Mouse (Mus musculus) spleen, postnatal 36 days (tissue): ENCODE measurements around the gene Plin5.
A peak's percentile ranks its signal among the peaks of the same experiment; 100 is the strongest.

ENCODE experiments used
- DNase-seq, 2 experiments: peaks; one replicate each; pipeline ENCODE4 v3.0.0; 2022; ENCODE audit warnings: low spot score in 2 of 2, mixed read lengths in 1 of 2

The Plin5 gene

DNA sequence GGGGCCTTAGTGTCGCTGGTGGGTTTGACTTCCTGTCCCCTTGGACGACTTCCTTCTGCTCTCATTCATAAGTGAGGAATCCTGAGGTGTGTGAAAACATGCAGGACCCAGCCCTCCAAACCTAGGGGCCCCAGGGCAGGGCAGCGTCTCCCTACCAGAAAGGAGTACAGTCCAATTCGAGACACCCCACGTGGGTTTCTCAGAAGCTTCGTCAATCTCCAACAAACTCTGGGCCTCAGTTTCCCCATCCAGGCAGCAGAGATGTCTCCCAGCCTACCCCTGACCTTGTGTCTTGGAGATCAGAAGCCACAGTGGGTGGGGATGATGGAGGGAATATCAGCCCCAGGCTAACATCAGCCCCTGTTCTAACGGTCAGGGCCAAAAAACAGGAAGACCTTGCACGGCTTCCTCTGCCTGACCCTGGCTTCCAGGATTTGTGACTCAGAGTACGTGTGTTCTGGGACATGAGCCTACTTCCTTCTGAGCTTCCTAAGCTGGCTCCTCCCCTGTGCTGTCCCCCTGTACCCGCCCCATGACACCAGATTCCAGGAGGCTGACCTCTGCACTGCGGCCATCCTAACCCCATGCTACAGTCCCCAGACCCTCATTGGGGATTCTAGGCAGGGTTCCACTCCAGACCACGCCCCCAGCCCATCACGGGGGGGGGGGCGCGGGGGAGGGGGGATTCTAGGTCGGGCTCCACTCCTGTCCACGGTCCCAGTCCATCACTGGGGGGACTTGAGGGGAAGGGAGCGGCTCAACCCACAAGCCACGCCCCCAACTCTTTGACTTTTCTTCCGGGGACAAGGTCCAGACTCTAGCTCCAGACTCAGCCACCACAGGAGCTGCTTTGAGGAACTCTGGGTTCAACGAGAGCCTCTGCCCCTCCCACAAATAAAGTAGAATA lies 16.3 kb upstream of the Plin5 start:
- DNase-seq, result peak in 1 of 2 experiments; percentile 51

DNA sequence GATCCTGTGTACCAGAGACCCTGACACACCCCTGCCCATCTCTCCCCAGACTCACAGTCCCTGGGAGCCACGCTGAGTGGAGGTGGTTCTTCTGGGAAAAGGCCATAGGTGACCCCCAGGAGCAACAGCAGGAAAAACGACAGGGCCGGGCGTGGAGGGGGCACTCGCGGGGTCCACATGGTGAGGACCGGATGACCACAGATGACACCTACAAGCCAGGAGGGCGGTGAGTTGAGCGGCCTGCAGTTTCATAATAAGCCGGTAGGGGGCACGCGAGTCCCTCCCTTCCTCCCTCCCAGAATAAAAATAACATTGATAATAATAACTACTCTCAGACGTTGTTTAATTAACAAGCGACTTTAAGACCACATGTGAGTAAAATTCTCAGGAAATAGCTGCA lies 15.3 kb upstream of the Plin5 start:
- peak; percentile 45 to 53 for DNase-seq

DNA sequence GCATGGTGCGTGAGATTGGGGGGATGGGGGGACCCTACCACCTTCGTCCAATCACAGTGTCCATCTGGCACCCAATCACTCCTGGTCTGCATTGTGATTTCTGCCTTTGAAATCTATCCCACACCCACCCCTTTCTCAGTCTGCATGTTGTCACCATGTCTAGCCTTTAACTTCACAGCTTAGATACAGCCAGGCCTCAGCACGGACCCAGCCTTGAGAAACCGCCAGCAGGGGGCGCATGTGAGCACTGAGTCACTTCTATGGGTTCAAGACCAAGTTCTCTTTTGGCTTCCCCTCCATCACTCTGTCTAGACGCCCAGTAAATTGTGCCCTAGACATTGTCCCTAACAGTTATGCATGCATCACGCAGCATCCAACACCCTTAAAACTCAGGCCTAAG lies 14.4 kb upstream of the Plin5 start:
- DNase-seq, result peak; percentile 46 to 65

GRCm38 (mm10) chr17:56131136-56131535 lies 13.7 kb upstream of the Plin5 start:
- no peak for DNase-seq

DNA sequence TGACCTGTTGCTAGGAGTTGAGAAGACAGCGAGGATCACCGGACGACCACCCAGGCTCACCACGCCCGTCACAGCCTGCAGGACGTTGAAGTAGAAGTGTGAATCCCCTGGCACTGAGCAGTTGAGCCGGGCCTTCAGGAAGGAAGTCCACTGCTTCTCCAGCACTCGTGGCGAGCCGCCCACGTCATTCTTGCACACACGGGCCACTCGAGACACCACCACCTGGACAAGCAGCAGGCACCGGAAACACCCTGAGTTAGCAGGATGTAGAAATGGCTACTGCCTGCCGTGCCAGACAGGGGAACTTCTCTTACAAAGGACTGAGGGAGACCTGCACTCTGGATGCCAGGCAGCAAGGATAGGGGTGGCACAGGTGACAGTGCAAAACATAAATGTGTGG lies 10.8 kb upstream of the Plin5 start:
- no peak for DNase-seq

DNA sequence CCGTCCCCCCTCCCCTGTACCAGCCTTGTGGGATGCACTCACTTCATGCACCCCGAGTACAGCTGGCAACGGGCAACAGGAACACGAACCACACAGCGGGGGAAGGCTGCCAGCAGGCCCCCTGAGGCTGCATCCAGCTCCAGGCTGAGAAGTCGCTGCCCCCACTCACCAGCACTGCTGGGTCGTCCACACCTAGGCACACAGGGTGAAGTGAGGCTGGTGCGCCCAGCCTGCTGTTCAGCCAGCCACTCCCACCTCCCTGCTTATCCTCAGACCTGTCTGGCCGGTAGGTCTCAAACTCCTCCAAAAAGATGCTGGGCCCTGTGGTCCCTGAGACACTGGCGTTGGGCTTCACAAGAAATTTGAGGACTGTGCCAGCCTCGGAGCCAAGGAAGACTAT lies 8.8 kb upstream of the Plin5 start:
- no peak for DNase-seq

- DNase-seq, result no peak
These were observed 7.9 kb upstream of the Plin5 start for GRCm38 (mm10) chr17:56125276-56125630.

DNA sequence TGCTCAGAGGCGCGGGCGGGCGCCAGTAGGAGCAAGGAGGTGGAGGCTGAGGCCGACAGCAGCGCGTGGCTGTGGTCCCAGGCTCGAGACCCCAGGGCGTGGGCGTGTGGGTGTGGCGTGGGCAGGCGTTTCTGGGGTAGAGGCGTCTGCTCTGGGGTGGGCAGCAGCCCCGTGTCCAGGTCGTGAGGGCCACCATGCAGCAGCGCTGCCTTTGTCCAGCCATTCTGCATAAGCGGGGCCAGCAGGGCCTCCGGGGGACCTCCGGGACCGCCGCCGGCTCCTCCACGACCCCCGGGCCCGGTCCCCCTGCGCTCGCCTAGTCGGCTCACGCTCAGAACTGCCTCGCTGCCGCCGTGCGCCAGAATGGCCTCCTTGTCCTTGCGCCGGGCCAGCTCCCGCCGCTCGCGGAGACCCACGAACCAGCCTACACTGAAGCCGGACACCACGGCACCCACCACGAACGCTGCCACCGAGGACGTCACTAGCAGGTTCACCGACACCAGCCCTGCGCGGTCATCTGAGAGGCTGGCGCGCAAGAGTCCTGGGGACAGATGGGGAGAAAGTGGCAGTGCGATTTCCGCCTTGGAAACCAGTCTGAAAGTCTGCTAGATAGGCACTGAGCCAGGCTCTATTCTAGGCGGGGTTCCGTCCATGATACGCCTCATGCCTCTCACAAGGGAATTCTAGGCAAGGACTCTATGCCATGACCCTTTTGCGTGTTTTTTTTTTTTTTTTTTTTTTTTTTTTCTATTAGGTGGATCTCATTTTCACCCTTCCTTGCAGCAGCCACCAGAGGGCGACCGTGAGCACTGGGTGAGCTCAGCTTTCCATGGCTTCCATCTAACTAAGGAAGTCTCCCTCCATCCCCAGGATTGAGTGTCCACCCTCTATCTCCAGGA lies 7.2 kb upstream of the Plin5 start:
- no peak for DNase-seq

DNA sequence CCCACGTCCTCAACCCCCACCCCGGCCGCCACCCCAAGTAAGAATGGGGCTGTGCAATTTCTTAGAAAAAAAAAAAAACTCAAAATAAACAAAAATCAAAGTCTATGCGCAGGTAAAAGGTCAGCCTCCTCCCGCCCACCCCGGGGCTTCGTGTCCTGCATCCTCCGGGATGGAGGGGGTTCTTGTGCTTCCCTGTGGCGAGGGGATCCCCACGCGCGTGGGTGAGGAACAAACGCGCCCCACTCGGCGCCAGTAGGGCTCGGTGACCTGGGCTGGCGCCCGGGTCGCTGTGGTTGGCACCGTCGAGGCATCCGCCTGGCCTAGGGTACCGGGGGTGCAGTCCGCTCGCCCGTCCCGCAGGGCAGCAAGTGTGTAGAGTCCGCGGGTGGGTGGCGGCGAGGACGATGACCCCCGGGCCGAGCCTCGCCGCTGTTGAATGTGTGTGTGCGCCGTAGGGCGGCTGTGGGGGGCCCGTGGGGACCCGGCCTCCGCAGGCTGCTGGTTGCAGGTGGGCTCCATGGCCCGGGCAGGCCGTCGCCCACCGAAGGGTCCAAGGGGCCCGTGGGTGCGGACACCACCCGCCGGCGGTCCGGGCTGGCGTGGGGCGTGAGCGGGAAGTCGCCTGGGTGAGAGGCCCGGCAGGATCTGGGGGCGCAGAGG lies 6.4 kb upstream of the Plin5 start:
- no peak for DNase-seq

- DNase-seq, result no peak
These were observed 5.8 kb upstream of the Plin5 start for GRCm38 (mm10) chr17:56123161-56123560.

DNA sequence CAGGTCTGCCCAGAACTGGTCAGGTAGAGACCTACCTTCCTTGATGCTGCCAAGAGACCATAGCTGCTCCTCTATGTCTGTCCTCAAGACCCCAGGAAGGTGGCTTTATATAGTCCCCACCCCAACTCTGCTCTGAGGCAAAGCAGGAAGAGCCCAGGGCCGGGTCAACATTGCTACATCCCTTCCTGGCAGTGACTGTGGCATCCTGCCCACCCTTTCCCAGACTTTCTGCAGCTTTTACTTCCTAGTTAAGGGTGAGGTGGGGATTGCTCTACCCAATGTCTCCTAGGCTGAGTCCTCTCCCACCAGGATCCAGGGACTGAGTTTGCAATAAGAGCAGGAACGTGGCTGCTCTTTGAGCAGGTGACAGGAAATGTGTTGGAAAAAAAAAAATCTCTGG lies 4.4 kb upstream of the Plin5 start, which contains the start of gene Lrg1:
Gene Lrg1 (minus strand): TSS at position 176 of the 400 bp plus-strand sequence.
- DNase-seq, result no peak

- DNase-seq, result no peak
These were observed 2.8 kb upstream of the Plin5 start for GRCm38 (mm10) chr17:56119981-56120880.

- DNase-seq, result no peak
These were observed 2.0 kb upstream of the Plin5 start for GRCm38 (mm10) chr17:56119431-56119830.

GRCm38 (mm10) chr17:56116193-56116592 lies 1.2 kb downstream of the Plin5 start:
- no peak for DNase-seq

- no peak for DNase-seq
These were observed 4.7 kb downstream of the Plin5 start for GRCm38 (mm10) chr17:56112743-56113142.

DNA sequence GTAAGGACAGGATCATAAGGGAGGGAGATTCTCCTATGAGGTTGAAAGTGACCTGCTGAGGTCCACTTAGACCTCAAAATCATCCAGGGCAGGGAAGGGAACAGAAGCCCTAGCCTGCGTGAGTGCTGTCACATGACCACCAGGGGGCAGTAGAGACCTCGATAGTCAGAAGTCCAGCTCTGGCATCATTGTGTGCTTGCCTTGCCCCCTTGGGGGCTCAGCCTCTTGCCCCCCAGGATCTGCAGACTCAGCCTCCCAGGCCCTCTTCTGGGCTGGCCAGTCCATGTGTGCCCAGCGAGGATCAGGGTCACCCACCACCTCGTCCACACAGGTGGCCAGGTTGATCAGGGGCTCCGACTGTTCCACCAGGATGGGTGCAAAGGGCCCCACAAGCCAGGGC lies 5.5 kb downstream of the Plin5 start:
- DNase-seq, result peak in 1 of 2 experiments; percentile 43

- DNase-seq, result no peak
These were observed 6.4 kb downstream of the Plin5 start for GRCm38 (mm10) chr17:56111021-56111420.

DNA sequence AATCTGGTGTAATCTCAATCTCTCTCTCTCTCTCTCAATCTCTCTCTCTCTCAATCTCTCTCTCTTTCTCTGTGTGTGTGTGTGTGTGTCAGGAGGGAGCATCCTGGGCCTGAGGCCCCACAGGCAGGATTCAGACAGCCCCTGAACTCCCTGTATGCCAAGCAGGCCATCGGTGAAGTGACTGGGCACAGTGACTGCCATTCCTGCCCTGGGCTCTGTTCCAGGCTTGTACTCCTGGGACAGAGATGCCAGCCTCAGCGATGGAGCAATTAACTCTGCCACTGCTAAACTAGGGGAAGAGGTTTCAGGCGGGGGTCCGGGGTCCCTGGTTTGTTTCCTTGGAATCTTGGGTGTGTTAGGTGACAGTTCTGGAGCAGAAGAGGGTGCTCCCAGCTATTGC lies 6.8 kb downstream of the Plin5 start:
- DNase-seq, result no peak

DNA sequence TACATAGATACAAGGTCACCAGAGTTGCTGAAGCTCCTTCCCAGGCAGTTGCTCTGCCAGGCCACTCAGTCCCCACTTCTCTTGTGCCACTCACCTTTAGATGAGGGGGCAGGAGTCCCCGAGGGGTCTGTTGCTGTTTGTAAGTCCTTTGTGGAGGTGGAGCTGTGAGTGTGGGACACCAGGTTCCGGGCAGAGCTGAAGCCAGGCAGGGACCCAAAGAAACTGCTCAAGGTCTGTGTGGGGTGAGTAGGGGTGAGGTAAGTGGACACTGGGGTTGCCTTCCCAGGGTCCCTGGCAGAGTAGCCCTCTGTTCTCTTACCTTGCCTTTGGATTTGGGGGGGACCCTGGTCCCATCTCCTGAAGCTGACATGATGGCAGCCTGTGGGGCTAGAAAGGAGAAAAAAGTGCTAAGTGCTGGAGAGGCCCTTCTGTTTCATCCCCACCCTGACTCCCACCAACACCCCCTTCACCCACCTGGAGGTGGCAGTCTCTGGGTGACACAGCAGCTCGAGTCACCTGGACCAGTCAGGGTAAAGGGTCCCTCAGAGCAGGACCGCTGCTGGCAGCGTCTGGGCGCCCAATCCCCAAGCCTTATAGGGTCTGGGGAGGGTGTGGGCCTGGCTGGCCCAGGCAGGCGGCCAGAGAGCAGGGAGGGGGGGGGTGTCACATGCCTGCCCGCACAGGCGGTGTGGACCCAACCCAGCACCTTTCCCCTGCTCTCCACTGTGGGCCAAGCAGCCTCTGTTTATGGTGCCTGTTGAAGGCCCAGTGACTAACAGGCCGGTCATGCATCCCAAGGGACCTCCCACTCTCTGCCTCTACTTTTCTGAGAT lies 8.0 kb downstream of the Plin5 start, which contains the start of gene Plin4:
Gene Plin4 (minus strand): TSS at position 585 of the 833 bp plus-strand sequence.
- DNase-seq, result no peak
